Mouse (Mus musculus): ENCODE measurements around the gene Ankrd54. TPM values are rescaled to one million over a fixed set of nuclear protein-coding genes. Genes with fewer than 3 reads are reported as not detected.

Ankrd54 gene
- polyA plus RNA-seq (2015; fragmentation: Nextera tagmentation; extraction: Ambion mirVana), result 57.8 and 63.1 TPM in 2 replicates

DNA sequence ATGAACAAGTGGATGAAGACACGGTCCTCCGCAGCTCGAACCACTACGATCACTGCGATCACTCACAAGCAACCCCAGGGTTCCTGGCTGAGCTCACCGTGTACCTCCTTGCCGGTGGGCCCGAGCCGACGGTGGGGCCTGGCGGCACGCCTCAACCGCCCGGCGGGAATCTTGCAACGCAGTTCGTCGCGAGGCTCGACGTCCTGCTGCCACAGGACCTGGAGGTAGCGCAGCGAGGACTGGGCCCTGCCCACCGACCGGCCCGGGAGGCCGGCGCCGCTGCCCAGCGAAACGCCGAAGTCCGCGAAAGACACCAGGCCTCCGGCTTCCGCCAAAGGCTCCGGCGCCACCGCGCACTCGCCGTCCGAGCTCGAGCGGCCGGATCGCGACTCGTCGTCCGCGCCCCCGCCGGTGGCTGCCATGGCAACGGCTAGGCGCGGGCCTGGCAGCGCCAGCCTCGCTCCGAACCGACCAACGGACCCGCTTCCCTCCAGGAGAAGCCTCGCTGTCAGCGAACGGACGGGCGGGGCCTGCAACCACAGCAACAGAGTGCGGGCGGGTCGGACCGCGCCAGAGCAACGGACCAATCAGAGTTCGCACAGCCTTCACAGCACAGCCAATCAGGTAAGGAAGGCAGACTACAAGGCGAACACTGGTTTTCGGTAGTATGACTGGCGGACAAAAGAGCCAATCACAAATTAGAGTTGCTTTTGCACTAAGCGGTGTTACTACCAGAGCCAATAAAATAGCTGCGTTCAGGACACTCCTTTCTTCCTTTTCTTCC is at the start of gene Ankrd54:
Gene Ankrd54, minus strand, starts transcription at position 518 of the 784 bp plus-strand sequence.

DNA sequence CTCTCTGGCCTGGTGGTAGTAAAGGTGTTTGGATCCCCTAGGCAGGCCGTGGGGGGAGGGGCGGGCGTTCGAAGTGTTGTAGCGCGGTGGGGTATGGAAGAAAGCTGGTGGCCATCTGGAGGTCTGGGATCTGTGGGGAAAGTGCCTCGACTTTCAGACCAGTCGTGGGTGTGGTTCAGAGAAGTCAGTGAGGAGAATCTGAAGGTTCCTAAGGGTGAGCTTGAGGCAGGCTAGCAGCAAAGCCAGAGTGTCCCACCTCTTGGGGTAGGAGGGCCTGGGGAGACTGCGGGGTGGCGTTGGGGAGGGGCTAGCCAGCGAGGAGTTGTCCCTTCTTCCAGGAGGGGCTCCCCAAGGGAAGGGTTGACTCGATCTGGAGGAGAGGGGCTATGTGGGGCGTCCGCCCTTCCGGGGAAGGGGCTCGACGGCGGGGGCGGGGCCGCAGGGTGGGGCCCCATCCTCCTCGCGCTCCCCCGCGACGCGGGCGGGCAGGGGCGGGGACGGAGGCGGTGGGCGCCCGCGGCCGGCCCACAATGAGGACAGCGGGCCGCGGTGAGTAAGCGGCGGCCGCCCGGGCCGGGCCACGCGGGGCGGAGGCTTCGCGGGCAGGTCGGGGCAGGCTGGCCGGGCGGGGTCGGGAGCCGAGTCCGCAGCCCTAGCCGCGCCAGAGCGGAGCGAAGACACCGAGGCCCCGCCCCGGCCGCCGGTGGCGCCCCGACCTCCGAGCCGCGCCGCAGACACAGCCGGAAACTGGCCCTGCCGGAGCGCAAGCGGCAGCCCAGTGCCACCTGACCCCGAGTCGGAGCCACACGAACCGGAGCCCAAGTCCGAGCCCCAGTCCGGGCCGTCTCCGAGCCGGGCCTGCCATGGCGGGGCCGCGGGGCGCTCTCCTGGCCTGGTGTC is 46.0 kb upstream of the Ankrd54 start, which contains the start of gene Micall1:
Gene Micall1, plus strand, starts transcription at position 478 of the 900 bp plus-strand sequence.

DNA sequence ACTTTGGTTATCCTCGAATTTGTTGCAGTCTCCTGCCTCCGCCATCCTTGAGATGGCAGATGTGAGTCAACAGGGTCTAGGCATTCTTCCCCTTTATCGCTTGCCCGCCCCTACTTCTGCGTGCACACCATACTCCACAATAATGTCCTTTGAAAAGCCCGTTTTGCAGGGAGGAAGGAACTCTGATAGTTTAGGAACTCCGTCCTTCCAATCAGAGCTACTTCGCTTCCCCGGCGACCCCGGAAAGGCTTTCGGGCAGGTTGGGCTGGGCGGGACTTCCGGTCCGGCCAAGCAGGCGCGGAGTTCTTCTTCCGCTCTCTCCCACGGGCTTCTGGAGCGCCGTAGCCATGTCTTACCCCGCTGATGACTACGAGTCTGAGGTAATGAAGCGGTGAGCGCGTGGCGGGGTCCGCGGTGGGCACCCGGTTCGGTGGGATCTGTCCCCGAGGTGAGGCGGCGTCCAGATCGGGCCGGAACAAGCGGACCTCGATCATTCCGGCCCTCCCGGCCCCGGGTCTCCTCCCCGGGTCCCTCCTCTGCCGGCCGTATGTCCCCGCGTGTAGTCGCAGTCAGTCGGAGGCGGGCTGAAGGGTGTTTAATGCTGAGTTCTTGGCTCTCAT is 12.3 kb upstream of the Ankrd54 start, which contains the start of gene Eif3l:
Gene Eif3l, plus strand, starts transcription at position 267 of the 620 bp plus-strand sequence.

DNA sequence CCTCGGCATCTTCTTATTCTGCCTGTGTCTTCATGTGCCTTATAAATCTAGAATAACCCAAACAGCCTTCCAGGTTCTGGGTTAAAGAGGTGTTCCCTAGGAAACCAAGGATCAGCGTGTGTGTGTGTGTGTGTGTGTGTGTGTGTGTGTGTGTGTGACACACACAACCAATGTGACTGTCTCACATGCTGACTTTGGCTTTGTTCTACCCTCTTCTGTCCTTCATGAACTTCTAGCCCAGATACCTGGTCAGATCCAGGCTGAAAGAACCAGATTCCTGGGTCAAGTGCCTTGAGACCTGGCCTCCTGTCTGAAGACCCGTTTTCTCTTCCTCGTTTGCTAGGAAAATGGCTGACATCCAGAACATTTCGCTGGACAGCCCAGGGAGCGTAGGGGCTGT is 21.1 kb downstream of the Ankrd54 start, which contains the start of gene Galr3:
Gene Galr3, plus strand, starts transcription at position 301 of the 400 bp plus-strand sequence.

DNA sequence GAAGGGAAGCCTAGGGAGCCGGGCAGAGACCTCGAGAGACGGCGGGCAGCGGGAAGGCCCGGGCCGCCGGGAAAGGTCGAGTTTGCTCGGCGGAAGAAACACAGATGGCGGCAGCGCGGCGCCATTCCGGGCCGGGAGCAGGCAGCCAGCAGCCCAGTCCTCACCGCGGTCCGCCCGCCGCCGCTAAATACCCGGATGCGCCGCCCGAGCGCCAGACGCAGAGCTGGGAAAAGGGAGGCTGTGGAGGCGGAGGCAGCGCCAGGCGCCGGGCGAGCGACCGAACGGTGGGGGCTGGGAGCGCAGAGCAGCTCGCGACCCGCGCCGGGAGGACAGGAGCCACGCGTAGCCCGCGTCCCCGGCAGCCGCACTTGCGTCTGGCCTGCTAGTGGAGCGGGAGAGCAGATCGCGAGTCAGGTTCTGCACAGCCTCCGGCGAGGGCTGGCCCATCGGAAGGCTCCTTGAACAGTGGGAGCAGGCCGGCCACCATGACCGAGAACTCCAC is 34.4 kb downstream of the Ankrd54 start, which contains the start of gene H1f0:
Gene H1f0, plus strand, starts transcription at position 214 of the 502 bp plus-strand sequence.

Other genes with a start within 250 kb of the Ankrd54 start
- gene Cdc42ep1, start 220.3 kb downstream of the Ankrd54 start, polyA plus RNA-seq (2015; fragmentation: Nextera tagmentation; extraction: Ambion mirVana), result 19.1 and 24.8 TPM in 2 replicates
- 2.3 and 2.9 TPM in 2 replicates for gene Lgals2, start 207.4 kb downstream of the Ankrd54 start, polyA plus RNA-seq (2015; fragmentation: Nextera tagmentation; extraction: Ambion mirVana)
- 20.4 and 24.6 TPM in 2 replicates for gene Gga1, start 185.7 kb downstream of the Ankrd54 start, polyA plus RNA-seq (2015; fragmentation: Nextera tagmentation; extraction: Ambion mirVana)
- gene Gm49510, start 163.2 kb downstream of the Ankrd54 start, polyA plus RNA-seq (2015; fragmentation: Nextera tagmentation; extraction: Ambion mirVana), result 0.34 and 0.46 TPM in 2 replicates
- gene Sh3bp1, start 163.1 kb downstream of the Ankrd54 start, polyA plus RNA-seq (2015; fragmentation: Nextera tagmentation; extraction: Ambion mirVana), result 17.5 and 24.0 TPM in 2 replicates
- 5.4 and 6.1 TPM in 2 replicates for gene Pdxp, start 149.0 kb downstream of the Ankrd54 start, polyA plus RNA-seq (2015; fragmentation: Nextera tagmentation; extraction: Ambion mirVana)
- gene Lgals1, start 136.2 kb downstream of the Ankrd54 start, polyA plus RNA-seq (2015; fragmentation: Nextera tagmentation; extraction: Ambion mirVana), result 444 and 544 TPM in 2 replicates
- gene Nol12, start 128.0 kb downstream of the Ankrd54 start, polyA plus RNA-seq (2015; fragmentation: Nextera tagmentation; extraction: Ambion mirVana), result 33.0 and 33.8 TPM in 2 replicates
- gene Triobp, start 115.2 kb downstream of the Ankrd54 start, polyA plus RNA-seq (2015; fragmentation: Nextera tagmentation; extraction: Ambion mirVana), result 14.7 and 17.5 TPM in 2 replicates
- gene H1f0, start 34.4 kb downstream of the Ankrd54 start, polyA plus RNA-seq (2015; fragmentation: Nextera tagmentation; extraction: Ambion mirVana), result 102 and 129 TPM in 2 replicates
- gene Galr3, start 21.0 kb downstream of the Ankrd54 start, polyA plus RNA-seq (2015; fragmentation: Nextera tagmentation; extraction: Ambion mirVana), result 0.18 TPM in 1 of 2 replicates, not detected in the other
- 108 and 112 TPM in 2 replicates for gene Eif3l, start 12.3 kb upstream of the Ankrd54 start, polyA plus RNA-seq (2015; fragmentation: Nextera tagmentation; extraction: Ambion mirVana)
- 2.6 and 2.8 TPM in 2 replicates for gene Micall1, start 46.0 kb upstream of the Ankrd54 start, polyA plus RNA-seq (2015; fragmentation: Nextera tagmentation; extraction: Ambion mirVana)
- gene Polr2f, start 78.1 kb upstream of the Ankrd54 start, polyA plus RNA-seq (2015; fragmentation: Nextera tagmentation; extraction: Ambion mirVana), result 225 and 245 TPM in 2 replicates
- gene 1700088E04Rik, start 78.4 kb upstream of the Ankrd54 start, polyA plus RNA-seq (2015; fragmentation: Nextera tagmentation; extraction: Ambion mirVana), result 0.76 and 3.3 TPM in 2 replicates
- not detected in 2 replicates for gene Sox10, start 102.3 kb upstream of the Ankrd54 start, polyA plus RNA-seq (2015; fragmentation: Nextera tagmentation; extraction: Ambion mirVana)
- gene Pick1, start 166.3 kb upstream of the Ankrd54 start, polyA plus RNA-seq (2015; fragmentation: Nextera tagmentation; extraction: Ambion mirVana), result 9.3 and 9.6 TPM in 2 replicates
- 0.10 TPM in 1 of 2 replicates, not detected in the other for gene Gm49486, start 166.5 kb upstream of the Ankrd54 start, polyA plus RNA-seq (2015; fragmentation: Nextera tagmentation; extraction: Ambion mirVana)
- gene Slc16a8, start 191.9 kb upstream of the Ankrd54 start, polyA plus RNA-seq (2015; fragmentation: Nextera tagmentation; extraction: Ambion mirVana), result 0.11 TPM in 1 of 2 replicates, not detected in the other
- gene Baiap2l2, start 222.6 kb upstream of the Ankrd54 start, polyA plus RNA-seq (2015; fragmentation: Nextera tagmentation; extraction: Ambion mirVana), result 0.43 and 1.6 TPM in 2 replicates

All from spleen, postnatal 0 days (tissue).